Mouse (Mus musculus) adrenal gland (tissue): ENCODE data around the gene Zfp580.

Source experiments
- intact Hi-C: fragments of 180-260 bp; cut with DNase I; formaldehyde crosslinking; loops from one replicate; pipeline ENCODE4 v1.15.1; 2025

The Zfp580 gene

DNA sequence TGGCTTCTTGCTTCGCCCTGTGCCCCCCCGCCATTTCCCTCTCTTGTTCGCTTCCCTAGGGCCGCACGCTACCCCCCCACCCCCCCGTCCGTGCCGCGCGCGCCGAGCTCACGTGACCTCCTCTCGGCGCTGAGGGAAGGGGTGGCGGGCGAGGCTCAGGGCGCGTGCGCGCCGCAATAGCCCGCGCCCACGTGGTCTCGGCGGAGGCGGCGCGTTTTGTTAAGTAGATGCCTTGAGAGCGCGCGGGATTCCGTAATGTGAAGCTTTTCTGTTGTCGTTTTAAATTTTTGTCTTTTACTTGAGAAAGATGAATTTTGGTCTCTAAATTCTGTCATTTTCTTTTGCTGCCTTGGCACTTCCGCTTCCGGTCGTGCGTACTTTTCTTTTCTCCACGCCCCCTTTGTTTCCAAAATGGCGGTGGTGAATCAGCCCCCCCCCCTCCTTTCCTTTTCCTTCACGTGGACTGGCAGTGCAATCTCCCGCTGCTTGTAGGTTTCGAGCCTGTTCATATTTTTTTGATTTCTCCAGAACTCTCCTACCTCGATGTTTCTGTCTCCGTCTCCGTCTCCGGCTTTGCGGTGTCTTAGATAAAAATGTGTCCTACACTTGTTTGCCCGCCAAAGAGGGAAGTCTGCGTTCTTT, 11.1 kb downstream of the Zfp580 start:
- intact Hi-C loops = no loop called here

GRCm38 (mm10) chr7:5064886-5065285, 13.5 kb downstream of the Zfp580 start:
- intact Hi-C loops = no loop called here

- intact Hi-C loops = loop anchor here (10.0 kb wide), 1 partner anchor 51 kb away; the partner anchor contains the start of gene Rasl2-9
Measured at GRCm38 (mm10) chr7:5073586-5073985, 22.2 kb downstream of the Zfp580 start.

GRCm38 (mm10) chr7:5074984-5075383, 23.6 kb downstream of the Zfp580 start:
- intact Hi-C loops = loop anchor here (10.0 kb wide), 1 partner anchor 50 kb away; the partner anchor contains the start of gene Rasl2-9

- intact Hi-C loops = loop anchor here (10.0 kb wide), 1 partner anchor 48 kb away; the partner anchor contains the start of gene Rasl2-9
Measured at GRCm38 (mm10) chr7:5076931-5077330, 25.6 kb downstream of the Zfp580 start.

GRCm38 (mm10) chr7:5079365-5080009, 28.1 kb downstream of the Zfp580 start:
- intact Hi-C loops = loop anchor here (10.0 kb wide), 1 partner anchor 45 kb away; the partner anchor contains the start of gene Rasl2-9

DNA sequence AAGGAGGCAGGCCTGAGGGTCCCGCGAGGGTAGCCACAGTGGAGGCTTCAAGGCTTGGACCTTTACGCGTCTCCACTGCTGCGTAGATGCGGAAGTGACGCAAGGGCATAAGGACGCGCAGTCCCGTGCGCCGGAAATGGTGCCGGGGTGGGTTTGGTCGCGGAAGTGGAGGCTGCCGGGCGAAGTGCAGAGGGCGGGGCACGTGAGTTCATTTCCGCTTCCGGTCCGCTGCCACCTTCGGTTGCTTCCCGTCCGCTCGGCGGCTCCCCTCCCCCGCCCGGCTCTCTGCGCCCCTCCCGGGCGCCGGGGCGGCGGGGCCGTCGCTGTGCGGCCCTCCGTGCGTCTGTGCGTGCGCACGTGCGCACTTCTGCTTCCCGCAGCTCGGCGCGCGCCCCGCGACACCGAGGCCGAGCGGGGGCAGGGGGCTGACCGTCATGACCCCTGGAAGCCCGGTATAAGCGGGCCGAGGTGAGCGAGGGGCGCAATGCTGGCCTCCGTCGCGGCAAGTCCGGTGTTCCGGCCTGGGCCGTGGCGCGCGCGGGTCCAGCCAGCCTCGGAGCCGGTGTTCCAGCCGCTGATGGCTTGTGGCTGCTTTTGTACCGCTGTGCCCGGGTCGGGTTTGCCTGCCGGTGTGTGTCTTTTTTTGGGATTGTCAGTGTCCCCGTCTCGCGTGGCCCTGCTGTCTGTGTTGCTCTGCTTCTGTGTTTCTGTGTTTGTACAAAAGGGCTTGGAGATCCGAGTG, 28.8 kb downstream of the Zfp580 start, which contains the start of gene Epn1:
Epn1 (plus strand) TSS at position 226 of the 742 bp plus-strand sequence.
- intact Hi-C loops = no loop called here

- intact Hi-C loops = no loop called here
Measured at GRCm38 (mm10) chr7:5080815-5081214, 29.5 kb downstream of the Zfp580 start.

GRCm38 (mm10) chr7:5081241-5081640, 29.9 kb downstream of the Zfp580 start:
- intact Hi-C loops = no loop called here

- intact Hi-C loops = no loop called here
Measured at GRCm38 (mm10) chr7:5081939-5082338, 30.6 kb downstream of the Zfp580 start.

GRCm38 (mm10) chr7:5083325-5084105, 32.2 kb downstream of the Zfp580 start:
- intact Hi-C loops = no loop called here

- intact Hi-C loops = no loop called here
Measured at GRCm38 (mm10) chr7:5085512-5085911, 34.2 kb downstream of the Zfp580 start.

- intact Hi-C loops = no loop called here
Measured at GRCm38 (mm10) chr7:5086921-5087440, 35.6 kb downstream of the Zfp580 start.

DNA sequence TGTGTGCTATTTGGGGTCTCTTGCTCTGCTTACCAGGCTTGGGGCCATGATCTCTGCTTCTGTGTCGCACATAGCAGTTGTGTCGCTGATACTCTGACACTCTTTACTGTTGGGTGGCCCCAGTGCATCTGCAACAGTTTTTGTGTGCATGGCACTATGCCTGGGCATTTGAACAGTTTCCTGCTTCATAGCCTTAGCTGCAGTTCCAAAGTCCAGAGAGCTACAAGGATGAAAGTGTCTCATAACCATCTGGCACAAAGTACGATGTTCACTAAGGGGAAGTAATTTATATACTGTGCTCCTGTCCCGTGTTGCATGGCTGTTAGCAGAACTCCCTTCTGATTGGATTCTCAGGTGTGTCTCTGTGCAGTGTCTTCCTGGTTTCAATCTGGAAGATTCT, 36.5 kb downstream of the Zfp580 start:
- intact Hi-C loops = no loop called here

- intact Hi-C loops = no loop called here
Measured at GRCm38 (mm10) chr7:5089853-5090252, 38.5 kb downstream of the Zfp580 start.

DNA sequence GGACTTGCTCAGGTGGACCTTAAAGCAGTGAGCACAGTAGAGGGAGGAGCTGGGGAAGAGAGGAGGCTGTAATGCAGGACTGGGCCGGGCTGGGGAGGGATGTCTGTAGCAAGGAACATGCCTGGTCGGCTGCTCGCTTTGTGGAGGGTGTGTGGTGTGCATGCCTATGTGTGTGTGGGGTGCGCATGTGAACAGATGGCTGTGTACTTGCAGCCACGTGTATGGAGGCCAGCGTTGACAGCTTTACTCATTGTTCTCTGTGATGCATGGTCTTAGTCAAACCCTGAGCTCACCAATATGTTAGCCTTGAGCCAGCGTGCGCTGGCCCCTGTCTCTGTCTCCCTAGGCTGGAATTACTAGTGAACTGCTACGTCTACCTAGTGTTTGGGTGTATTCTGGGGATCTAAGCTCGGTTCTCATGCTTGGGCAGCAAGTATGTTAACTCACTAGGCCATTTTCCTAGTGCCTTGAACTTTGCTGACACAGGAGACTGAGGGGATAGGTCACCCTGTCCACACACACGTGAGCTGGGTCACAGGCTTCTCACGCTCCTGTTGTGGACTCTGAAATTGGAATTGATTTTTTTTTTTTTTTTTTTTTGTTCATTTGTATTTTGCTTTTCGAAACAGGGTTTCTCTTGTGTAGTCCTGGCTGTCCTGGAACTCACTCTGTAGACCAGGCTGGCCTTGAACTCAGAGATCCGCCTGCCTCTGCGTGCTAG, 39.8 kb downstream of the Zfp580 start:
- intact Hi-C loops = no loop called here

- intact Hi-C loops = no loop called here
Measured at GRCm38 (mm10) chr7:5092381-5092780, 41.0 kb downstream of the Zfp580 start.

- intact Hi-C loops = no loop called here
Measured at GRCm38 (mm10) chr7:5092831-5093510, 41.6 kb downstream of the Zfp580 start.

GRCm38 (mm10) chr7:5098769-5099168, 47.4 kb downstream of the Zfp580 start:
- intact Hi-C loops = no loop called here

- intact Hi-C loops = no loop called here
Measured at GRCm38 (mm10) chr7:5099796-5100195, 48.5 kb downstream of the Zfp580 start.
